Mouse (Mus musculus): Measurements from ENCODE around the gene Abhd4. TPM values are rescaled to one million over a fixed set of nuclear protein-coding genes. Genes with fewer than 3 reads are reported as not detected.

The Abhd4 gene
- polyA plus RNA-seq, 1 experiment = 74.6 TPM

DNA sequence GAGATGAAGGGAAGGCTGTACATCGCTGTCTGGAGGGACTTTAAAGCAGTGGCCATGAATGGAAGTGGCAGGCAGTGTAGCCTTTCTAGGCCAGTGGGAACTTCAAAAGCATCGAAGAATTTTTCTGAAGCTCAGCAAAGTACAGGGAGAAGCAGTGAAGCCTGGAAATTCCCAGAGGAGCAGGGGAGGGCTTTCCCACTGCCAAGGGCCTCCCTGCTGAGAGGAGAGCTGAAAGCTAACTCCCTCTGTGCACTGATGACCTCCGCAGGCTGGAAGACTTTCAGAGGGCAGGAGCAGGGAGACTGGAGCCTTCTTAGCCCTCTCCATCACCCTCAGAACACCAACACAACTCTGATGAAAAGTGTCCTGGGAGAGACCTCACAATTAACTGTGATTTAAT is 57.8 kb downstream of the Abhd4 start:
- no peaks in the 10 kb centered on the region for H3K4me1 ChIP-seq (ENCODE audit: control insufficient read depth, insufficient read depth, low read length)
- no peak overlapping the region for H3K27ac ChIP-seq (ENCODE audit: insufficient read depth, low read length)
- TF ChIP-seq CTCF (IDR thresholded peaks at IDR 0.05; ENCODE audit: borderline replicate concordance, insufficient read depth, low read length) (no peak), POLR2A (IDR thresholded peaks at IDR 0.05; ENCODE audit: low read depth, low read length) (no peak)
- H3K4me3 ChIP-seq (ENCODE audit: insufficient read depth, low read length) = no peak overlapping the region

Other genes starting within 250 kb of the Abhd4 start
- gene Dad1, start 84 bp upstream of the Abhd4 start, polyA plus RNA-seq (2011; ENCODE audit: insufficient read length, low read depth, missing spikeins) = 162 and 179 TPM in 2 replicates
- not detected in 2 replicates for gene Olfr49, start 30.8 kb downstream of the Abhd4 start, polyA plus RNA-seq (2011; ENCODE audit: insufficient read length, low read depth, missing spikeins)
- gene Oxa1l, start 106.6 kb downstream of the Abhd4 start, polyA plus RNA-seq (2011; ENCODE audit: insufficient read length, low read depth, missing spikeins) = 43.2 and 55.3 TPM in 2 replicates
- gene Slc7a7, start 163.6 kb downstream of the Abhd4 start, polyA plus RNA-seq (2011; ENCODE audit: insufficient read length, low read depth, missing spikeins) = 6.9 and 7.0 TPM in 2 replicates
- gene Mrpl52, start 172.7 kb downstream of the Abhd4 start, polyA plus RNA-seq (2011; ENCODE audit: insufficient read length, low read depth, missing spikeins) = 138 and 143 TPM in 2 replicates
- 618 and 779 TPM in 2 replicates for gene Mmp14, start 177.4 kb downstream of the Abhd4 start, polyA plus RNA-seq (2011; ENCODE audit: insufficient read length, low read depth, missing spikeins)
- gene Lrp10, start 209.9 kb downstream of the Abhd4 start, polyA plus RNA-seq (2011; ENCODE audit: insufficient read length, low read depth, missing spikeins) = 85.6 and 98.2 TPM in 2 replicates
- gene Rem2, start 221.9 kb downstream of the Abhd4 start, polyA plus RNA-seq (2011; ENCODE audit: insufficient read length, low read depth, missing spikeins) = 0.94 TPM in 1 of 2 replicates, not detected in the other